Mouse (Mus musculus) gastrocnemius, adult 18-20 months (tissue): ENCODE measurements around the gene Krt39. TPM values are rescaled to one million over a fixed set of nuclear protein-coding genes. Genes with fewer than 3 reads are reported as not detected.

Source experiments
- DNase-seq: peaks from one replicate; pipeline ENCODE4 v3.0.0; 2021; ENCODE audit warnings: low spot score
- total RNA-seq, 2 experiments: library from RNA; stranded (reverse); gene quantifications; 2 replicates each; pipeline ENCODE4 v1.2.3; 2021

Krt39 gene
- total RNA-seq, 2 experiments from 2014 or later: not detected

GRCm38 (mm10) chr11:99471946-99472345 is 49.2 kb downstream of the Krt39 start:
- DNase-seq: no peak

- DNase-seq: no peak
Measured at GRCm38 (mm10) chr11:99469228-99469627, 51.9 kb downstream of the Krt39 start.

GRCm38 (mm10) chr11:99468566-99468965 is 52.6 kb downstream of the Krt39 start:
- DNase-seq: no peak

GRCm38 (mm10) chr11:99466316-99466715 is 54.8 kb downstream of the Krt39 start:
- DNase-seq: no peak

- peak; percentile 57 for DNase-seq
Measured at GRCm38 (mm10) chr11:99464836-99465235, 56.3 kb downstream of the Krt39 start.

Other genes with a start within 250 kb of the Krt39 start
- not detected for gene Krt24, start 236.1 kb downstream of the Krt39 start, total RNA-seq
- under 1 TPM in 1 of 2 experiments, not detected in 1; 0.18 TPM for gene Krt25, start 198.4 kb downstream of the Krt39 start, total RNA-seq
- not detected for gene Krt26, start 183.4 kb downstream of the Krt39 start, total RNA-seq
- not detected for gene Krt27, start 170.2 kb downstream of the Krt39 start, total RNA-seq
- gene Krt28, start 146.4 kb downstream of the Krt39 start, total RNA-seq: not detected
- 1 to 10 TPM; 2.6 to 3.1 TPM for gene Krt10, start 132.0 kb downstream of the Krt39 start, total RNA-seq
- gene Krt12, start 99.1 kb downstream of the Krt39 start, total RNA-seq: not detected
- under 1 TPM in 1 of 2 experiments, not detected in 1; 0.14 TPM for gene Krt20, start 83.2 kb downstream of the Krt39 start, total RNA-seq
- gene Krt23, start 28.2 kb downstream of the Krt39 start, total RNA-seq: not detected
- gene Krt40, start 21.8 kb upstream of the Krt39 start, total RNA-seq: not detected
- gene Krtap3-3, start 29.5 kb upstream of the Krt39 start, total RNA-seq: under 1 TPM in 1 of 2 experiments, not detected in 1; 0.32 TPM
- gene Krtap3-2, start 35.5 kb upstream of the Krt39 start, total RNA-seq: not detected
- gene Gm11939, start 38.1 kb upstream of the Krt39 start, total RNA-seq: not detected
- gene Krtap3-1, start 45.3 kb upstream of the Krt39 start, total RNA-seq: not detected
- gene Krtap1-5, start 59.7 kb upstream of the Krt39 start, total RNA-seq: not detected
- not detected for gene Krtap1-4, start 62.3 kb upstream of the Krt39 start, total RNA-seq
- not detected for gene Krtap1-3, start 70.0 kb upstream of the Krt39 start, total RNA-seq
- gene Krtap9-3, start 76.8 kb upstream of the Krt39 start, total RNA-seq: not detected
- gene Gm11938, start 82.0 kb upstream of the Krt39 start, total RNA-seq: not detected
- gene Gm11937, start 88.9 kb upstream of the Krt39 start, total RNA-seq: not detected
- not detected for gene Krtap2-4, start 93.5 kb upstream of the Krt39 start, total RNA-seq
- not detected for gene Gm11562, start 99.1 kb upstream of the Krt39 start, total RNA-seq
- gene Krtap4-1, start 106.9 kb upstream of the Krt39 start, total RNA-seq: not detected
- gene Krtap4-2, start 113.7 kb upstream of the Krt39 start, total RNA-seq: not detected
- gene Krtap4-7, start 122.8 kb upstream of the Krt39 start, total RNA-seq: not detected
- not detected for gene Gm11555, start 128.9 kb upstream of the Krt39 start, total RNA-seq
- gene Gm11563, start 137.6 kb upstream of the Krt39 start, total RNA-seq: not detected
- gene Krtap4-6, start 144.6 kb upstream of the Krt39 start, total RNA-seq: not detected
- not detected for gene Gm14190, start 169.4 kb upstream of the Krt39 start, total RNA-seq
- gene Gm14180, start 213.0 kb upstream of the Krt39 start, total RNA-seq: not detected